Mouse (Mus musculus) gastrocnemius, postnatal 10 days (tissue): ENCODE results near the gene Tmem156. TPM values are rescaled to one million over a fixed set of nuclear protein-coding genes. Genes with fewer than 3 reads are reported as not detected.

Source experiments
- total RNA-seq, 2 experiments: library from RNA; stranded (reverse); gene quantifications; 2 replicates each; pipeline ENCODE4 v1.2.3; 2021

Tmem156 gene
- total RNA-seq, 2 experiments from 2014 or later: 0.23 TPM; not detected in 1

Other genes starting within 250 kb of the Tmem156 start
- gene Tlr1, start 158.6 kb downstream of the Tmem156 start, total RNA-seq: under 1 TPM; 0.68 to 0.75 TPM
- gene Tlr6, start 132.0 kb downstream of the Tmem156 start, total RNA-seq: 1 to 10 TPM; 1.8 to 2.3 TPM
- gene Fam114a1, start 122.1 kb downstream of the Tmem156 start, total RNA-seq: 10 to 100 TPM; 38.2 to 48.7 TPM
- gene Klhl5, start 15.4 kb upstream of the Tmem156 start, total RNA-seq: 10 to 100 TPM; 12.1 to 15.1 TPM
- gene Wdr19, start 107.6 kb upstream of the Tmem156 start, total RNA-seq: 1 to 10 TPM; 2.3 to 3.1 TPM
- 10 to 100 TPM; 21.5 to 26.1 TPM for gene Rfc1, start 243.5 kb upstream of the Tmem156 start, total RNA-seq